Mouse (Mus musculus): ENCODE data around the gene Fam102a.
A peak's percentile ranks its signal among the peaks of the same experiment; 100 is the strongest.

GRCm38 (mm10) chr2:32536634-32537359 lies 1.7 kb downstream of the Fam102a start:
- TF ChIP-seq CTCF (IDR thresholded peaks at IDR 0.05; ENCODE audit: low read depth), result peak; percentile 53
- no peak for TF ChIP-seq EP300 (optimal IDR thresholded peaks at IDR 0.05)
